Mouse (Mus musculus): ENCODE data around the gene Megf6. TPM values are rescaled to one million over a fixed set of nuclear protein-coding genes. Genes with fewer than 3 reads are reported as not detected.

Megf6 gene
- polyA plus RNA-seq, 1 experiment from 2014 or later, result 70.0 TPM

DNA sequence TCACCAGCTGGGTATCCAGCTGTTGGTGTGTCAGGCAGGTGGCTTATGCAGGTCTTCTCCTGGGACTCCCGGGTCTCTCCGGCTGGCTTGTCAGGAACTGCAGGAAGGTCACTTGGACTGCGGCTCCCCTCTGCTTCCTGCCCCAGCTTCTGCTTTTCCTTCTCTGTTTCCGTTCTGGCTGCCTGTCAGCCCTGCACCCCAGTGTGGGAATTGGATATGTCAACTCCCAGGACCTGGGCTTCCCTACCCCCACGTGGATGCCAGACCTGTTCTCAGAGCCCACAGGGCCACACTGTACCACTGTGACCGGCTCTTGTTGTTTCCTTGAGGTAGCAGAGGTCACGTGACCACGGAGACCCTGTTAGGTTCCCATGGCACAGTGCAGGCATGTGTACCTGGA lies 18.4 kb downstream of the Megf6 start:
- H3K36me3 ChIP-seq, result peaks cover 46% of the 10 kb centered on the region

DNA sequence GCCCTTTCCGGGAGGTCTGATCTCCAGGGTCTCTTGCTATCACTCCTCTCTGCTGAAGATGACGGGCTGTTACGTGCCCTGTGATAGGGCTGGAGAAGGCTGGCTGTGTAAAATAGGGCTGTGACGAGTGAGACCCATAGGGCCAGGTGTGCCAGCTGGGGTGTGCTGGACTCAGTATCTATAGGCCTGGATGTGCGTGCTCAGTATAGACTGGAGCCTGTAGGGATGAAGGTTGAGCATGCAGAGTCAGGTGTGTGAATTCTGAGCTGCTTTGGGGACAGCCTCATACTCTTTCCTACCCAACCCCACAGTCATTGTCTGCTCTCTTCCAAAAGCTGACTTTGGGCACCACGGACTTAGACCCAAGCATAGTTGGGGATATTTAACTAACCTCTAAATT lies 27.4 kb downstream of the Megf6 start:
- Histone ChIP-seq H3K36me3 (peaks cover 21% of the 10 kb centered on the region), H3K4me2 (replicated peaks) (no peak overlapping the region), H3K9ac (no peak overlapping the region), H3K4me1 (peaks cover 23% of the 10 kb centered on the region), H3K9me3 (peaks cover 6% of the 10 kb centered on the region), H3K27ac (peak overlapping the region; percentile 79; the same call in 1 of the 2 replicates), H3K4me3 (no peak overlapping the region), H3K27me3 (no peaks in the 10 kb centered on the region)
- WGBS, result 79% methylated on average over 6 of the region's 6 CpGs
- no peak for ATAC-seq (ENCODE audit: low FRiP score, low read depth)

More for the DNA sequence above, 18.4 kb downstream of the Megf6 start:
- no peak overlapping the region for H3K27ac ChIP-seq
- peaks cover 2% of the 10 kb centered on the region for H3K9me3 ChIP-seq
- no peak overlapping the region for H3K4me2 ChIP-seq (replicated peaks)
- no peak for ATAC-seq (ENCODE audit: low FRiP score, low read depth)
- no peak overlapping the region for H3K4me3 ChIP-seq
- H3K4me1 ChIP-seq, result no peaks in the 10 kb centered on the region
- 72% methylated on average over 8 of the region's 8 CpGs for WGBS
- H3K27me3 ChIP-seq, result no peaks in the 10 kb centered on the region
- no peak overlapping the region for H3K9ac ChIP-seq

DNA sequence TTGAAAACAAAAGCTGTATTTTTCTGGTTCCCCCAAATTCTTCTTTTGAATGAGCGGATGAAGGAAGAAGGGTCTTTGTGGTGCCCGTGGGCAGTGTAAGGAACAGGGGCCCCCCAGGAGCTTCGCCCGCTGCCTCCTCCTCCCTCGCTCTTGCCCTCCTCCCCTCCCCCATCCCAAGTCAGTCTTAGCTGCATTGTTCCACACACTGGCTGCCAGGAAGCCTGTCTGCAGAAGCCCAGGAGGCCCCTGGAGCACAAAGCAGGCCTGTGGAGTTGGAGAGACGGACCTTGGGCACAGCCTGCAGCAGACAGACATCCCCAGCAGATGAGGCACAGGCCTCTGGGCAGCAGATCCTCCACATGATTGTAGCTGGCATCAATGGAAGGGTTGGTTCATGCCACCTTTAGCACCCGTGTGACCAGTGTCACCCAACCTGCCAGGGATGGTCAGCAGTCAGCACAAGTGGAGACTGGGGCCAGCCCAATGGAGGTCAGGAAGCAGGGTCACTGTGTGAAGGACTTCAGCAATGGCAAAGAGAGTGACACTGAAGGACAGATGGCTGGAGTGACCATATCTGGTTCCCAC lies 27.9 kb downstream of the Megf6 start:
- Histone ChIP-seq H3K4me3 (no peak overlapping the region), H3K9me3 (peaks cover 6% of the 10 kb centered on the region), H3K9ac (no peak overlapping the region), H3K27ac (peak overlapping the region; percentile 79), H3K4me2 (replicated peaks) (no peak overlapping the region), H3K27me3 (no peaks in the 10 kb centered on the region), H3K36me3 (peaks cover 18% of the 10 kb centered on the region), H3K4me1 (peaks cover 23% of the 10 kb centered on the region)
- WGBS, result 71% methylated on average over 7 of the region's 7 CpGs
- no peak for ATAC-seq (ENCODE audit: low FRiP score, low read depth)

DNA sequence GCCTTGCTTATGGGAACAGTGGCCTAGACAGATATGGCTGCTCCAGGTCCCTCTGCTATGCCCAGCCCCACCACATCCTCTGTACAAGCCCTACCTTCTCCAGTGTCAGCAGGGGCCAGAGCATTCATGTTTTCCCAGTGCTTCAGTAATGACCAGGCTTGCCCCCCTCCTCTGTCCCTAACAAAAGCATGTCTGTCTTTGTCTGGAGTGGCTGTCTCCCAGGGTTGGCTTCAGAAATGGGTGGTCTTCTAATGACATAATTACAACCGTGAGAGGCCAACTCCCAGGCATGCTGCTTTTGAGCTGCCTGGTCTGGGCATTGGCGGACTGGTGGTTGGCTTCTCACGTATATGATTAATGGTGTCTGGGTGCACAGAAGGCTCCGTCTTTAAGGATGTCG lies 31.0 kb downstream of the Megf6 start:
- Histone ChIP-seq H3K4me1 (peaks cover 27% of the 10 kb centered on the region), H3K9ac (no peak overlapping the region), H3K4me2 (replicated peaks) (no peak overlapping the region), H3K9me3 (no peaks in the 10 kb centered on the region), H3K4me3 (no peak overlapping the region), H3K27ac (no peak overlapping the region), H3K27me3 (no peaks in the 10 kb centered on the region), H3K36me3 (no peaks in the 10 kb centered on the region)
- 66% methylated on average over 5 of the region's 5 CpGs for WGBS
- no peak for ATAC-seq (ENCODE audit: low FRiP score, low read depth)

DNA sequence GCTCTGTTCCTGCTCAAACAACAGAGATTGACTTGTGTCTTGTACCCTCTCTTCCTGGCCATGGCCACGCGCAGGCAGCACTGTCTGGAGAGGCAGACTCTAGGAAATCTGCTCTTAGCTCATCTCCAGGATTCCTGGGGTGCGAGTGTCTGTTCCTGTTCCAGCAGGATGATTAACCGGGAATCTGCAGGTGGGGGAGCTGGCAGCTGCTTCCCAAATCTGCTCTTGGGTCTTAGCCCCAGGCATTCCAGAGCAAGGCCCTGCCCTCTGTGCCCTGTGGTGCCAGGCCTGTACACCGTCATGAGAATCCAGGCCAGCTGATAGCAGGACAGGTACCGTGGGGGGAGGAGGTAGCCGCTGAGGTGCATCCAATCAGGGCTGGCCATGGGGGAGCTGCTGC lies 34.0 kb downstream of the Megf6 start:
- Histone ChIP-seq H3K36me3 (no peaks in the 10 kb centered on the region), H3K27ac (no peak overlapping the region), H3K9ac (peak overlapping the region; percentile 45; the same call in 1 of the 2 replicates), H3K4me2 (replicated peaks) (no peak overlapping the region), H3K4me3 (no peak overlapping the region), H3K4me1 (peaks cover 16% of the 10 kb centered on the region), H3K27me3 (no peaks in the 10 kb centered on the region), H3K9me3 (no peaks in the 10 kb centered on the region)
- ATAC-seq (ENCODE audit: low FRiP score, low read depth), result no peak
- WGBS, result 77% methylated on average over 7 of the region's 7 CpGs

DNA sequence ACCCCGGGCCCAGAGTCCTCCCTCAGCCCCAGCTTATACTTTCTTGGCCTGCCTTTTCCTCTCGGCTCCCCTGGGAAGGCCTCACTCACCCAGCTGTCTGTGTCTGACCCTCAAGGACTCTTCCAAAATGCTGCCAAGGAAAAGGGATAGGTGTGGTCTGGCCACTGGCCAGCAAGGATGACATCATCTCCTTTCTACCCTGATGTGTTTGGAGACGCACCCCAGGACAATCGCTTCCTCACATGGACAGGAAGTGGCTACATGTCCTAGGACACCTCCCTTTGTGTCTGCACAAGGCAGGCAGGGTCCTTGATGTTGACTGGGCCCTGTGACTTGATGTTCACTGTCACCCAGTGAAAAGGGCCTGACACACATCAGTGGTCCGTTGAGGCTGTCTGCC lies 34.9 kb downstream of the Megf6 start:
- Histone ChIP-seq H3K4me2 (replicated peaks) (no peak overlapping the region), H3K9ac (no peak overlapping the region), H3K27ac (no peak overlapping the region), H3K27me3 (no peaks in the 10 kb centered on the region), H3K9me3 (no peaks in the 10 kb centered on the region), H3K36me3 (no peaks in the 10 kb centered on the region), H3K4me1 (peaks cover 19% of the 10 kb centered on the region), H3K4me3 (no peak overlapping the region)
- 68% methylated on average over 5 of the region's 5 CpGs for WGBS
- no peak for ATAC-seq (ENCODE audit: low FRiP score, low read depth)

DNA sequence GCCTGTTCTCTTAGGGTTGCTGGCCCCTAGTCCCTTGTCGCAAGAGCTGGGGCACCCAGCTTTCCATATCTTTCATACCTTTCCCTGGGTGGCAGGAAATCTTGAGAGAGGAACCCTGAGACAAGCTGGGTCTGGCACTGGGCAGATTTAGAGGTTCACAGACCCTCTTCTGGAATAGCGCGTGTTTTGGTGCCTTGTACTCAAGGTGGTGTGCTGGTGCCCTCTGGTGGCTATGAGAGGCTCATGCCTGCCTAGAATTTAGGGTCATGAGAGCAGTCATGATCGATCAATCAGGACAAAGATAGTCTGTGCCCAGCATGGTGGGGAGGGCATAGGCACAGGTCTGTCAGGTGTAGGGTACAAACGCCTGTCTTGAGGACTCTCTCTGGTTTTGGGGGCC lies 36.7 kb downstream of the Megf6 start:
- Histone ChIP-seq H3K27ac (no peak overlapping the region), H3K4me2 (replicated peaks) (no peak overlapping the region), H3K9me3 (no peaks in the 10 kb centered on the region), H3K4me3 (no peak overlapping the region), H3K9ac (no peak overlapping the region), H3K27me3 (no peaks in the 10 kb centered on the region), H3K36me3 (no peaks in the 10 kb centered on the region), H3K4me1 (peaks cover 22% of the 10 kb centered on the region)
- 19% methylated on average over 5 of the region's 5 CpGs for WGBS
- ATAC-seq (ENCODE audit: low FRiP score, low read depth), result no peak; the same call in 1 of the 2 replicates

DNA sequence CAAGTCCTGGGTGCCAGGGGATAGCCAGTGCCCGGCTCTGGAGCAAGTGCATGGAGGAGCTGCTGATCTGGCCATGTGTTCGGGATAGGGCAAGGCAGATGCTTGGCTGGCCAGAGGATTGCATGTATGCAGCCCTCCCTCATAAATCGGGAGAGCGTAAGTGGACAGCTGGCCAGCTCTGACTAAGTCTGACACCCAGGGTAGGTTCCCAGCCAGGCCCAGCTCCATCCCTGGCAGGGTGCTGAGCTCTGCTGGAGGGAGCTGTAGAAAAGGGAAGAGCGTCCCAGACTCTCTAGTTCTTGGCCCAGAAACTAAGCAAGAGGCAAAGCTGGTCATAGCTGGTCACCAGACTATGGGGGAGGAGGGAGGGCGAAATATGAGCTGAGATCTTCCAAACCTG lies 38.5 kb downstream of the Megf6 start:
- Histone ChIP-seq H3K27ac (no peak overlapping the region), H3K9ac (peak overlapping the region; percentile 43; the same call in 1 of the 2 replicates), H3K4me2 (replicated peaks) (no peak overlapping the region), H3K4me1 (peaks cover 39% of the 10 kb centered on the region), H3K9me3 (no peaks in the 10 kb centered on the region), H3K36me3 (no peaks in the 10 kb centered on the region), H3K4me3 (no peak overlapping the region), H3K27me3 (no peaks in the 10 kb centered on the region)
- ATAC-seq (ENCODE audit: low FRiP score, low read depth), result no peak
- 60% methylated on average over 6 of the region's 6 CpGs for WGBS

DNA sequence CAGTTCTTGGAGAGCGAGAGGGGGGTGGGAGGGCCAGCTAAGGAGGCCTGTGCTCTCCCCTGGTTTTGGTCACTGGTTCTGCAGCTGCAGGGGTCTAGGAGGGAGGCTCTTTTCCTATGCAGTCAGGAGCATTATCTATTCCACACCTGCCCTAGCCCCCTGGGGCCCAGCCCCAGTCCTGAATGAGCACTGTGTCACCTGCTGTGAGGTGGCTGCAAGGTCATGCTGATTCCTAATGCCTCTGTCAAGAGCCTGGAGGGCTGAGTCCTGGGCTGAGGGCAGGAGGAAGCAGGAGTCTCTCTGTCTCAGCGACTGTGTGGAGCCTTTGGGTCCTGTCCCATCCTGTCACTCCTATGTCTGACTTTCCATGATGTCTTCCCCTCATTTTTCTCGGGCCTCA lies 39.3 kb downstream of the Megf6 start:
- Histone ChIP-seq H3K27ac (no peak overlapping the region), H3K4me1 (peaks cover 45% of the 10 kb centered on the region), H3K27me3 (no peaks in the 10 kb centered on the region), H3K9me3 (no peaks in the 10 kb centered on the region), H3K4me2 (replicated peaks) (no peak overlapping the region), H3K9ac (no peak overlapping the region), H3K36me3 (no peaks in the 10 kb centered on the region), H3K4me3 (no peak overlapping the region)
- no peak for ATAC-seq (ENCODE audit: low FRiP score, low read depth)
- 27% methylated on average over 3 of the region's 3 CpGs for WGBS

DNA sequence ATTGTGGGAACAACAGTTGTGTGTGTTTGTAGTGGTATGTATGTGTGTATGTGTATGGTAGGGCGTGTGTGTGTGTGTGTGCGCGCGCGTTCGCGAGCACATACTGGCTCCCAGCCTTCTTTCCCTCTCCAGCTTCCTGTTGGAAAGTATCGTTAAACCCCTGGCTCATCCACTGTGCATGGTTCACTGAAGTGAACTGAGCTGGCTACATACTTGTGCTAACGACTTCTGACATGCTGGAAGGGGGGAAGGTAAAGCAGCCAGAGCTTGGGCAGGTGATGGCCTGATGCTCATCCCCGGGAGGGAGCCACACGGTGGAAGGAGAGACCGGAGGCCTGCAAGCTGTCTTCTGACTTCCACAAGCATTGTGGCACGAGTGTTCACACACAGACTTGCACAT lies 40.9 kb downstream of the Megf6 start:
- Histone ChIP-seq H3K4me2 (replicated peaks) (no peak overlapping the region), H3K9ac (no peak overlapping the region), H3K4me1 (peaks cover 42% of the 10 kb centered on the region), H3K9me3 (no peaks in the 10 kb centered on the region), H3K27ac (peak overlapping the region; percentile 3; the same call in 1 of the 2 replicates), H3K36me3 (0 out of 2 replicates have a peak, but pooled peaks cover 6% of the 10 kb centered on the region), H3K4me3 (no peak overlapping the region), H3K27me3 (no peaks in the 10 kb centered on the region)
- WGBS, result 70% methylated on average over 13 of the region's 13 CpGs
- ATAC-seq (ENCODE audit: low FRiP score, low read depth), result no peak

DNA sequence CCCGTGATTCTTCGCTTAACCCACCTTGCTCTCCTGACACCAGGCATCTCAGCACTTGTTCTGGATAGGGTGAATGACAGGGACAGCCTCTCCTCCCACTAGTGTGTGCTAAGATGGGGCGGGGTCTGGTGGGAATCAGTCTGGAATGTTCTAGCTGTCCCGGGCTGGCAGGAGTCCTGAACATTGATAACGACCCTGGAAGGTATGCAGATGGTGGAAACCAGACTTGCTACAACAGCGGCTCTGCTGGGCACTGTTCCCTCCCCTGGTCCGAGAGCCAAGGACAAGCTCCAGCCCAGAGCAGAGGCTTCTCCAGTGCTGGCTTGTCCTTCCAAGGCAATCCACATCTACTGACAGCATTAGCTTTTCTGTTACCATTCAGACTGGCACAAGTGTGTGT lies 43.1 kb downstream of the Megf6 start:
- no peak for ATAC-seq (ENCODE audit: low FRiP score, low read depth)
- no peak overlapping the region for H3K4me2 ChIP-seq (replicated peaks)
- H3K36me3 ChIP-seq, result 0 out of 2 replicates have a peak, but pooled peaks cover 6% of the 10 kb centered on the region
- 59% methylated on average over 7 of the region's 7 CpGs for WGBS
- H3K27me3 ChIP-seq, result no peaks in the 10 kb centered on the region
- no peak overlapping the region for H3K4me3 ChIP-seq
- H3K4me1 ChIP-seq, result peaks cover 51% of the 10 kb centered on the region
- H3K9ac ChIP-seq, result no peak overlapping the region
- peak overlapping the region; percentile 63; the same call in 1 of the 2 replicates for H3K27ac ChIP-seq
- H3K9me3 ChIP-seq, result no peaks in the 10 kb centered on the region

DNA sequence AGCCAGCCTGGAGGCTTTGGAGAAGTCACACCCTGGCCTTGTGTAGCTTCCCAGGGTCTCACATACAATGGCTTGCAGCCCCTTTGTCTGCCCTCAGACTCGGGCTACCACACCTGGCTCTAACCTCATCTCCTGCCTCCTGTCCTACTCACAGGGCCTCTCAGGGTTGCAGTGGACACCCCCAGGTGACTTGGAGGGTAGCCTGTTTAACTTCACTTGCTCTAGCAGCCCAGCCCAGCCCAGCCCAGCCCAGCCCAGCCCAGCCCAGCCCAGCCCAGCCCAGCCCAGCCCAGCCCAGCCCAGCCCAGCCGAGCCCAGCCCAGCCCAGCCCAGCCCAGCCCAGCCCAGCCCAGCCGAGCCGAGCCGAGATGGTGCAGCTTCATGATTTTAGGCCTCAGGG lies 43.5 kb downstream of the Megf6 start:
- 0 out of 2 replicates have a peak, but pooled peaks cover 6% of the 10 kb centered on the region for H3K36me3 ChIP-seq
- no peak overlapping the region for H3K4me3 ChIP-seq
- WGBS, result 9% methylated on average over 5 of the region's 5 CpGs
- H3K4me1 ChIP-seq, result peaks cover 52% of the 10 kb centered on the region
- H3K4me2 ChIP-seq (replicated peaks), result no peak overlapping the region
- H3K9me3 ChIP-seq, result no peaks in the 10 kb centered on the region
- H3K9ac ChIP-seq, result no peak overlapping the region
- H3K27me3 ChIP-seq, result no peaks in the 10 kb centered on the region
- ATAC-seq (ENCODE audit: low FRiP score, low read depth), result no peak
- H3K27ac ChIP-seq, result peak overlapping the region; percentile 63; the same call in 1 of the 2 replicates

Data from limb, embryonic 13.5 days (tissue).